Mouse (Mus musculus): ENCODE data around the gene Kank1. TPM values are rescaled to one million over a fixed set of nuclear protein-coding genes. Genes with fewer than 3 reads are reported as not detected.

The Kank1 gene
- polyA plus RNA-seq, 1 experiment from 2014 or later: 18.4 TPM

DNA sequence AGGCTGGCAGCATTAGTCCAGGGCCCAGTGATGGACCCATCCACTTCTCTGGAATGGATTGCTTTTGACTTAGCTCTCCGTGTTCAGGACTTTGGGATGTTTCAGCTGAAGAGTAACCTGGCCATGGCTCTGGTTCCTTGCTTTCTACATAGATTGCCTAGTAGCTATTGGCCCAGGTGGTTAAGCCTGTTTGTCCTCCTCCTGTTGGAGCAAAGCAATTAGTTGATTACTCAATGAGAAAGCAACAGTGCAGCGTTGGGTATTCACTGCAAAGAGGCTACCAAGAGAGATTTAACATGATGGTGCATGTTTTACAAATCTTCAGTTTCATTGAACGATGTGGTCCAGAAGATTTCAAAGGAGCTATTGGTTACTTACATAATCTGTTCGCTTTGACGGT lies 186.6 kb downstream of the Kank1 start:
- Histone ChIP-seq H3K4me2 (ENCODE audit: low read length) (no peak overlapping the region), H3K9ac (ENCODE audit: low read depth, low read length) (no peak overlapping the region), H3K27ac (no peak overlapping the region), H3K4me1 (replicated peaks; ENCODE audit: insufficient read depth, low read length) (no peaks in the 10 kb centered on the region), H3K4me3 (replicated peaks; ENCODE audit: low read depth, low read length) (no peak overlapping the region), H3K36me3 (ENCODE audit: insufficient read depth, low read length) (peaks cover 33% of the 10 kb centered on the region; the same call in 1 of the 2 replicates), H3K9me3 (replicated peaks; ENCODE audit: low read length) (no peaks in the 10 kb centered on the region), H3K27me3 (ENCODE audit: insufficient read depth, low read length) (no peaks in the 10 kb centered on the region)
- TF ChIP-seq CTCF (IDR thresholded peaks at IDR 0.05; ENCODE audit: low read depth): no peak
- 88% methylated on average over 5 of the region's 5 CpGs for WGBS
- DNase-seq (ENCODE audit: low spot score) (no peak), ATAC-seq (replicated peaks; ENCODE audit: low FRiP score, low read depth) (no peak)

DNA sequence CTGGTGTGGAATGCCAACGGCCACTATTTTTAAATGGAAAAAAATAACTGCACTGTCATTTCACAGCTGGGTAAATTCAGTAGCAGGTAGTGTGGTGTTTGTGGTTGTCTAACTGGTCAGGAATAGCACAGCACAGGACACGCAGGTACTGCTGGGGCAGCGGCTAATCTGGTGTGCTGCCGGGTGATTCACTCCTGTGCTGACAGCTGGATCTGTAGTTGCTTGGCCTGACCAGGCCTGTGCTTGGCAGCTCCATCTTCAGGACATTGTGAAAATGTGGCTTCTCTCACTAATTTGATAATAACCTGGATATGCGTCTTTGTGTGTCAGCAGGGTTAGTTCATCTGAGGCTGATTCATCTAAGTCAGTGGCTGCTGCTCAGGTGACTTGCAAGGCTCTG lies 189.7 kb downstream of the Kank1 start:
- DNase-seq (ENCODE audit: low spot score): no peak
- H3K36me3 ChIP-seq (ENCODE audit: insufficient read depth, low read length): peaks cover 53% of the 10 kb centered on the region
- H3K27me3 ChIP-seq (ENCODE audit: insufficient read depth, low read length): no peaks in the 10 kb centered on the region
- H3K4me2 ChIP-seq (ENCODE audit: low read length): no peak overlapping the region
- H3K27ac ChIP-seq: no peak overlapping the region
- TF ChIP-seq CTCF (IDR thresholded peaks at IDR 0.05; ENCODE audit: low read depth): no peak
- no peaks in the 10 kb centered on the region for H3K4me1 ChIP-seq (replicated peaks; ENCODE audit: insufficient read depth, low read length)
- no peak for ATAC-seq (replicated peaks; ENCODE audit: low FRiP score, low read depth)
- no peaks in the 10 kb centered on the region for H3K9me3 ChIP-seq (replicated peaks; ENCODE audit: low read length)
- WGBS: 88% methylated on average over 5 of the region's 5 CpGs
- no peak overlapping the region for H3K9ac ChIP-seq (ENCODE audit: low read depth, low read length)
- no peak overlapping the region for H3K4me3 ChIP-seq (replicated peaks; ENCODE audit: low read depth, low read length)

DNA sequence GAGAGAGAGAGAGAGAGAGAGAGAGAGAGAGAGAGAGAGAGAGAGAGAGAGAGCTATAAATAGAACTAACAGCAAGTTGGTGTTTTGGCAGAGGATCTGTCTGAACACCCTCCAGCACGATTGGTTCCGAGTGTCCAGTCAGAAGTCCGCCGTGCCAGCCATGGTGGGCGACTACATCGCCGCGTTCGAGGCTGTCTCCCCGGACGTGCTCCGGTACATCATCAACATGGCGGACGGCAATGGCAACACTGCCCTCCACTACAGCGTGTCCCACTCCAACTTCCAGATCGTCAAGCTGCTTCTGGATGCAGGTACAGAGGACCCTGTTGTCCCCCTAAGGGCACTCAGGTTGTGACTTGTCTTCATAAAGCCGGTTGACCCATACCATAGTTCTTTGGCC lies 191.1 kb downstream of the Kank1 start:
- peaks cover 56% of the 10 kb centered on the region for H3K36me3 ChIP-seq (ENCODE audit: insufficient read depth, low read length)
- H3K9me3 ChIP-seq (replicated peaks; ENCODE audit: low read length): no peaks in the 10 kb centered on the region
- DNase-seq (ENCODE audit: low spot score): no peak
- no peak overlapping the region for H3K4me3 ChIP-seq (replicated peaks; ENCODE audit: low read depth, low read length)
- 91% methylated on average over 17 of the region's 17 CpGs for WGBS
- no peaks in the 10 kb centered on the region for H3K27me3 ChIP-seq (ENCODE audit: insufficient read depth, low read length)
- no peak overlapping the region for H3K4me2 ChIP-seq (ENCODE audit: low read length)
- ATAC-seq (replicated peaks; ENCODE audit: low FRiP score, low read depth): no peak
- H3K9ac ChIP-seq (ENCODE audit: low read depth, low read length): no peak overlapping the region
- no peak for TF ChIP-seq CTCF (IDR thresholded peaks at IDR 0.05; ENCODE audit: low read depth)
- no peaks in the 10 kb centered on the region for H3K4me1 ChIP-seq (replicated peaks; ENCODE audit: insufficient read depth, low read length)
- H3K27ac ChIP-seq: no peak overlapping the region

DNA sequence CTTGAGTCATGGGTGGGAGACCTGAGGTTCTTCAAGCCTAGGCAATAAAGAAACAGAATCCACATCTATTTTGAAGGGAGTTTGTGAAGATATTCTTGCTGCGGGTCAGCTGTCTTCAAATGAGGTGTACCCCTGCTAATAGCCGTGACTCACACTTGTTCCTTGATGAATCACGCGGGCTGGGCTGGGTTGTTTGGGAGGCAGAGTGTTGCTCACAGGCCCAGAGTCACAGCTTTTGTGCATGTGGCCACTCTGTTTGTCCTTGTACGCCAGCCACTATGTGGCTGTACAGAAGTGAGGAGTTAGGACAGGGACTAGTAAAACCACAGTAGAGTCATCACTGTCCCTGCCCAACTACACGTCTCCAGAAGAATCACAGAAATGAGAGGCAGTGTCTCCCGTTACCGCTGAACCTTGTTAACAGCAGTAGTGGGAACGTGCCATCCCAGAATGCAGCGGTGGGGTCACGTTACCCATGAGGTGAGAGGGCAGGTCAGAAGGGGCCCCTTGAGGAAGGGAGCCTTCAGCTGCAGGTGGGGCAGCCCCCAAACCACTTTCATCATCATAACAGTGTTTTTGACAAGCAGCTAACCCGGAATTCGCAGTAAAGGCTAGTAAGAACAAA lies 191.7 kb downstream of the Kank1 start:
- whole genome bisulfite sequencing: 74% methylated on average over 13 of the region's 13 CpGs
- Histone ChIP-seq H3K4me1 (replicated peaks; ENCODE audit: insufficient read depth, low read length) (no peaks in the 10 kb centered on the region), H3K4me3 (replicated peaks; ENCODE audit: low read depth, low read length) (no peak overlapping the region), H3K27me3 (ENCODE audit: insufficient read depth, low read length) (no peaks in the 10 kb centered on the region), H3K27ac (no peak overlapping the region), H3K9me3 (replicated peaks; ENCODE audit: low read length) (no peaks in the 10 kb centered on the region), H3K4me2 (ENCODE audit: low read length) (no peak overlapping the region), H3K36me3 (ENCODE audit: insufficient read depth, low read length) (peaks cover 57% of the 10 kb centered on the region), H3K9ac (ENCODE audit: low read depth, low read length) (no peak overlapping the region)
- ATAC-seq (replicated peaks; ENCODE audit: low FRiP score, low read depth) (no peak), DNase-seq (ENCODE audit: low spot score) (no peak)
- no peak for TF ChIP-seq CTCF (IDR thresholded peaks at IDR 0.05; ENCODE audit: low read depth)

DNA sequence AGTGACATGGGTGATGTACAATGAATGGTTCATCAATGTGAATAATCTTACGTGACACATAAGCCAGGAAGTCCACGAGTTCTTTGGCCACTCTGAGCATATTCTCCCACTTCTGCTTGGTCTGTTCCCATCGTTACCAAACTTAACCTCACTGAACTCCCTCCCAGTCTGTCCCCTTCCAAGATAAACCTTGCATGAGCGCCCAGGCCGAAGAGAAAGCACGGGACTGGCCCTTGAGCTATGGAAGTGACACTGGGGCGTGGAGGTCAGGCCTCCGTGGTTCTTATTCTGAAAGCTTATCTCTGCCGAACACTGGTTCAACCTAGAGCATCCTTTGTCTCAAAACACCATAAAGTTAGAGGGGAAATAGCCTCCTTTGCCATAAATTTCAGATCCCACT lies 194.7 kb downstream of the Kank1 start:
- 31% methylated on average over 9 of the region's 9 CpGs for WGBS
- Histone ChIP-seq H3K9me3 (replicated peaks; ENCODE audit: low read length) (no peaks in the 10 kb centered on the region), H3K27ac (no peak overlapping the region), H3K36me3 (ENCODE audit: insufficient read depth, low read length) (peaks cover 45% of the 10 kb centered on the region), H3K4me3 (replicated peaks; ENCODE audit: low read depth, low read length) (no peak overlapping the region), H3K27me3 (ENCODE audit: insufficient read depth, low read length) (no peaks in the 10 kb centered on the region), H3K4me2 (ENCODE audit: low read length) (no peak overlapping the region), H3K9ac (ENCODE audit: low read depth, low read length) (no peak overlapping the region), H3K4me1 (replicated peaks; ENCODE audit: insufficient read depth, low read length) (no peaks in the 10 kb centered on the region)
- no peak for ATAC-seq (replicated peaks; ENCODE audit: low FRiP score, low read depth)
- no peak for DNase-seq (ENCODE audit: low spot score)
- no peak for TF ChIP-seq CTCF (IDR thresholded peaks at IDR 0.05; ENCODE audit: low read depth)

DNA sequence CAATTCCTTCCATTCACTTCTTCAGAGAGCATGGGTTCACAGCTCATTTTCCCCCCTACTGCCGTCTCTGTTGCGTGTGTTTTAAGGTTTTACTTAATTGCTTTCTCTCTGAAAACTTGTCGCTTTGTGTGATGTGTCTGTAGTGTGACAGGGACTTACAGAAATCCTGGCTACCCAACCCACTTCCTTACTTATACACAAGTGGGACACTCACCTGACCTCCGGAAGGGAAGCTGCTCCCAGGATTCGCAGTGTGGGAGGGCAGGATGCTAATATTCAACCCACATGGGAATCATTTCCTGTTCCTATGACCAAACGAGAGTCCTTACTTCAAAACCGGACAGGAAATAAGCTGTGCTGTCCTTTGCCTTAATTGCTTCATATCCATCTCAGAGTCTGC lies 195.1 kb downstream of the Kank1 start:
- Histone ChIP-seq H3K36me3 (ENCODE audit: insufficient read depth, low read length) (peaks cover 44% of the 10 kb centered on the region), H3K27ac (no peak overlapping the region), H3K4me3 (replicated peaks; ENCODE audit: low read depth, low read length) (no peak overlapping the region), H3K9me3 (replicated peaks; ENCODE audit: low read length) (no peaks in the 10 kb centered on the region), H3K4me2 (ENCODE audit: low read length) (no peak overlapping the region), H3K4me1 (replicated peaks; ENCODE audit: insufficient read depth, low read length) (no peaks in the 10 kb centered on the region), H3K9ac (ENCODE audit: low read depth, low read length) (no peak overlapping the region), H3K27me3 (ENCODE audit: insufficient read depth, low read length) (no peaks in the 10 kb centered on the region)
- no peak for ATAC-seq (replicated peaks; ENCODE audit: low FRiP score, low read depth)
- 48% methylated on average over 7 of the region's 7 CpGs for WGBS
- TF ChIP-seq CTCF (IDR thresholded peaks at IDR 0.05; ENCODE audit: low read depth): no peak
- DNase-seq (ENCODE audit: low spot score): no peak

DNA sequence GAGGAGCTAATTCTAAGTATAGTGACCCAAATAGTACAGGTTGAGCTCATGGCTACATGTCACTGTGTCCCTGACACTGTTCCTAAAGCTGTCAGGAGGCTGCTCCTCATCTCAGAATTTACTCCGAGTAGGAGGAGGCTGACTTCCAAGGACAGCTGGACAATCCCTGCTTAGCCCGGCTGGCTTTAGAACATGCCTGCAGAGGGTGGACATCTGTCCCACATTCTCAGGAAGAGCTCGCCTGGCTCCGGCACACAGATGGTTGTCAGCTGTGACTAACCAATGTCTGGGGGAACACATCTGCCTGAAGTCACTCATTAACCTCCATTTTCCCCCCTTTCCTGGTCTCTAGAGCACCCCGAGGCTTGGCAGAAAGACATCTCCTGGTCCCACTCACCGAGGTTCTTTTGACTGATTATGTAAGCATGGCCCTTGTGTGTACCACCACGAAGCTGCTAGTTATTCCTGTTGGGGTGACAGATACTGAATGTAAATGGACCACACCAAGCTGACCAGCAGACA lies 196.5 kb downstream of the Kank1 start:
- 62% methylated on average over 7 of the region's 7 CpGs for WGBS
- Histone ChIP-seq H3K9me3 (replicated peaks; ENCODE audit: low read length) (no peaks in the 10 kb centered on the region), H3K27me3 (ENCODE audit: insufficient read depth, low read length) (no peaks in the 10 kb centered on the region), H3K4me1 (replicated peaks; ENCODE audit: insufficient read depth, low read length) (no peaks in the 10 kb centered on the region), H3K9ac (ENCODE audit: low read depth, low read length) (no peak overlapping the region), H3K4me2 (ENCODE audit: low read length) (no peak overlapping the region), H3K27ac (0 out of 2 replicates have a peak overlapping the region, but pooled peaks have one; percentile 2), H3K4me3 (replicated peaks; ENCODE audit: low read depth, low read length) (no peak overlapping the region), H3K36me3 (ENCODE audit: insufficient read depth, low read length) (peaks cover 39% of the 10 kb centered on the region)
- ATAC-seq (replicated peaks; ENCODE audit: low FRiP score, low read depth) (no peak), DNase-seq (ENCODE audit: low spot score) (no peak)
- no peak for TF ChIP-seq CTCF (IDR thresholded peaks at IDR 0.05; ENCODE audit: low read depth)
